Comparison of ENCODE assay signal across 21 mouse cellular contexts in the genomic region with DNA sequence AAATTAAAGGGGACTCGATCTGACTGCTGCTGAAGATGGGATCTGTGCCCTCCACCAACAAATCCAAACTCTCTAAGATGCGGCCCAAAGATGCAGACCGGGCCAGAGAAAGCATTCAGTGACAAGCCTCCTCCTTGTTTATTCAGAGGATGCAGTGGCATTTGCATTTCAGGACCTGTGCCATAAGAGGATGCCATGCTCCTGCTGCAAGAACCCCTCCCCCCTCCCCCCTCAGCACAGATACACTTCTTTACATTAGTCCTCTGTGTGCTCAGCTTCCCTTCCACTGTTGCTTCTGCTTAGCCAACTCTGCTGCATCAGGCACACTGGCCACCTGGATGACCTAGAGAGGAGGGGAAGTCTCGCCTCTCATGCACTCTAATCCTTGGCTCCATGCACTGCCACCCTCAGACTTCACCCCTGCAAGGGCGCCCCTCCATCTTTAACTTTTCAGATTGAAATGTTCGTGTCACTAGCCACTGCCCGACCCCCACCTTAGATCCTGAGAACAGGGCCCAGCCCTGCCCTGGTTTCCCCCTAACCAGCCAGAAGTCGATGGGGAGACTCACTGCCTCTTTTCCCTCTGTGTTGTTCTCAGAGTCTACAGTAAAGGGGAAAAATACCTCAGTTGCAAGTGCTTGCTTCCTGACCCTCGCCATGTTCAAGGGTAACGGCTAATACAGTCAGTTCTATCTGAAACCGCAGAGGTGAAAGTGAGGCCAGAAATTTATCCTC. TPM values are rescaled to one million over a fixed set of nuclear protein-coding genes. Genes with fewer than 3 reads are reported as not detected.
DNase-seq lines count a peak whose midpoint lies in the region; ATAC-seq and TF ChIP-seq lines count a peak whose summit lies in the region.
"Had no signal": no experiment of that assay in that cellular context is flagged by ENCODE, and none has a peak within 500 bp of the region (broad histone marks: within the 10 kb centered on the region; RNA-seq: fewer than 3 reads in every experiment).

No protein-coding gene starts in this region.

- no peak overlapping the region for H3K9ac ChIP-seq in hindbrain, embryonic 13.5 days
- no peak overlapping the region for H3K9ac ChIP-seq in hindbrain, embryonic 11.5 days (ENCODE audit: low read depth, low read length)
- H3K9ac ChIP-seq: embryonic facial prominence, embryonic 15.5 days; heart, embryonic 13.5 days had no signal

- no peak overlapping the region for H3K4me3 ChIP-seq in hindbrain, embryonic 13.5 days
- H3K4me3 ChIP-seq in hindbrain, embryonic 11.5 days (ENCODE audit: low read depth, low read length): no peak overlapping the region
- H3K4me3 ChIP-seq in E14TG2a.4 (replicated peaks; ENCODE audit: low read length): peak overlapping the region; percentile 7; the same call in 1 of the 2 replicates
- H3K4me3 ChIP-seq: embryonic facial prominence, embryonic 15.5 days; erythroblast, embryonic 14.5 days; forebrain, embryonic 10.5 days; heart, adult 2 months; heart, embryonic 13.5 days had no signal

- WGBS in hindbrain, embryonic 13.5 days: 82% methylated on average over 11 of the region's 11 CpGs
- WGBS in hindbrain, embryonic 11.5 days: 83% methylated on average over 11 of the region's 11 CpGs

- peaks cover 60% of the 10 kb centered on the region for H3K4me1 ChIP-seq in hindbrain, embryonic 13.5 days (replicated peaks)
- H3K4me1 ChIP-seq in hindbrain, embryonic 11.5 days (replicated peaks; ENCODE audit: control insufficient read depth, insufficient read depth, low read length): peaks cover 16% of the 10 kb centered on the region; the same call in 1 of the 2 replicates
- H3K4me1 ChIP-seq in E14TG2a.4 (replicated peaks; ENCODE audit: low read depth, low read length): peaks cover 62% of the 10 kb centered on the region

- intact Hi-C loops in heart, postnatal 14 days (cut with DNase I): no loop called here

- no peak for ATAC-seq in hindbrain, embryonic 13.5 days (ENCODE audit: low FRiP score)
- no peak for ATAC-seq in hindbrain, embryonic 11.5 days (ENCODE audit: low FRiP score)
- no peak for ATAC-seq in inflammation-experienced regulatory T-cells, adult 6 months
- ATAC-seq: forebrain, embryonic 14.5 days had no signal

- H3K9me3 ChIP-seq in hindbrain, embryonic 13.5 days: no peaks in the 10 kb centered on the region
- H3K9me3 ChIP-seq in hindbrain, embryonic 11.5 days (ENCODE audit: control insufficient read depth, low read length): no peaks in the 10 kb centered on the region
- H3K9me3 ChIP-seq in E14TG2a.4 (ENCODE audit: low read length): no peaks in the 10 kb centered on the region
- H3K9me3 ChIP-seq: embryonic facial prominence, embryonic 15.5 days; forebrain, embryonic 10.5 days; heart, embryonic 13.5 days had no signal

- H3K27me3 ChIP-seq in hindbrain, embryonic 13.5 days: no peaks in the 10 kb centered on the region
- no peaks in the 10 kb centered on the region for H3K27me3 ChIP-seq in hindbrain, embryonic 11.5 days (ENCODE audit: control insufficient read depth, insufficient read depth, low read length)
- H3K27me3 ChIP-seq in E14TG2a.4 (ENCODE audit: insufficient read depth, low read length): no peaks in the 10 kb centered on the region
- H3K27me3 ChIP-seq: embryonic facial prominence, embryonic 15.5 days; heart, embryonic 13.5 days had no signal

- H3K4me2 ChIP-seq in hindbrain, embryonic 13.5 days: no peak overlapping the region
- H3K4me2 ChIP-seq in hindbrain, embryonic 11.5 days (replicated peaks; ENCODE audit: low read depth, low read length): no peak overlapping the region
- H3K4me2 ChIP-seq: embryonic facial prominence, embryonic 15.5 days; heart, embryonic 13.5 days had no signal

- H3K36me3 ChIP-seq in hindbrain, embryonic 13.5 days: no peaks in the 10 kb centered on the region
- H3K36me3 ChIP-seq in hindbrain, embryonic 11.5 days (ENCODE audit: control insufficient read depth, insufficient read depth, low read length): no peaks in the 10 kb centered on the region
- no peaks in the 10 kb centered on the region for H3K36me3 ChIP-seq in E14TG2a.4 (ENCODE audit: insufficient read depth, low read length)

- no peak for TF ChIP-seq CTCF in E14TG2a.4 (conservative IDR thresholded peaks at IDR 0.05; ENCODE audit: low read length)

- DNase-seq in heart, adult 11 months: peak; percentile 82
- DNase-seq in heart, postnatal 14 days: no peak
- no peak for DNase-seq in hindbrain, embryonic 11.5 days (ENCODE audit: low spot score)
- DNase-seq in brain, adult 2 months (ENCODE audit: low read depth, low spot score): peak; percentile 43
- DNase-seq in adrenal gland, adult 2 months: no peak
- DNase-seq: adrenal gland, postnatal 10 days; cerebellum, adult 18-20 months; cerebellum, adult 9-11 months; embryo, embryonic 11 days; gastrocnemius, postnatal 36 days; heart, adult 2 months; heart, postnatal 4 days; kidney, adult 18-20 months had no signal

- H3K27ac ChIP-seq in hindbrain, embryonic 13.5 days: peak overlapping the region; percentile 30; the same call in 1 of the 2 replicates
- H3K27ac ChIP-seq in hindbrain, embryonic 11.5 days (ENCODE audit: low read depth, low read length): no peak overlapping the region
- H3K27ac ChIP-seq: embryonic facial prominence, embryonic 15.5 days; forebrain, embryonic 10.5 days; heart, adult 2 months; heart, embryonic 13.5 days had no signal

RNA-seq across cellular contexts. Expression of a gene that starts 14.3 kb away (rescaled TPM):
- 10 to 100 TPM; 68.6 to 70.4 TPM for total RNA-seq in heart, postnatal 14 days (2021)
- polyA plus RNA-seq in hindbrain, embryonic 13.5 days (2015; fragmentation: Nextera tagmentation; extraction: Ambion mirVana): 126 and 131 TPM in 2 replicates
- 94.7 and 107 TPM in 2 replicates for polyA plus RNA-seq in hindbrain, embryonic 11.5 days (2014; fragmentation: Nextera tagmentation; extraction: Ambion mirVana)
- 10 to 100 TPM; 74.8 to 77.1 TPM for total RNA-seq in adrenal gland, adult 2 months (2021)
- 19.2 and 22.0 TPM in 2 replicates for polyA plus RNA-seq in adrenal gland, adult 2 months (2012; rRNA removed)
- polyA plus RNA-seq in inflammation-experienced regulatory T-cells, adult 6 months (2017; shearing (Covaris generic)): 100 to 1,000 TPM in 1 of 3 experiments, 10 to 100 TPM in 2; 41.0 to 102 (median 94.5) TPM

RNA-seq across cellular contexts. Expression of a gene that starts 14.6 kb away (rescaled TPM):
- total RNA-seq in heart, postnatal 14 days (2021): 1 to 10 TPM; 3.2 to 3.6 TPM
- polyA plus RNA-seq in hindbrain, embryonic 13.5 days (2015; fragmentation: Nextera tagmentation; extraction: Ambion mirVana): 10.3 and 10.6 TPM in 2 replicates
- polyA plus RNA-seq in hindbrain, embryonic 11.5 days (2014; fragmentation: Nextera tagmentation; extraction: Ambion mirVana): 11.8 and 19.4 TPM in 2 replicates
- 1 to 10 TPM; 7.2 to 8.1 TPM for total RNA-seq in adrenal gland, adult 2 months (2021)
- 0.27 and 0.28 TPM in 2 replicates for polyA plus RNA-seq in adrenal gland, adult 2 months (2012; rRNA removed)
- polyA plus RNA-seq in inflammation-experienced regulatory T-cells, adult 6 months (2017; shearing (Covaris generic)): 1 to 10 TPM; 1.8 to 3.8 (median 2.9) TPM

Comparison
In these comparisons a context has a peak if more than half of its experiments do, and no peak if none do; other contexts are left out.
1. DNase-seq: peak in heart, adult 11 months (single experiment) and brain, adult 2 months (single experiment); none in heart, postnatal 14 days (0 of 2), hindbrain, embryonic 11.5 days (single experiment) and adrenal gland, adult 2 months (single experiment).